8 mouse cellular contexts compared by ENCODE assay signal in the genomic region with DNA sequence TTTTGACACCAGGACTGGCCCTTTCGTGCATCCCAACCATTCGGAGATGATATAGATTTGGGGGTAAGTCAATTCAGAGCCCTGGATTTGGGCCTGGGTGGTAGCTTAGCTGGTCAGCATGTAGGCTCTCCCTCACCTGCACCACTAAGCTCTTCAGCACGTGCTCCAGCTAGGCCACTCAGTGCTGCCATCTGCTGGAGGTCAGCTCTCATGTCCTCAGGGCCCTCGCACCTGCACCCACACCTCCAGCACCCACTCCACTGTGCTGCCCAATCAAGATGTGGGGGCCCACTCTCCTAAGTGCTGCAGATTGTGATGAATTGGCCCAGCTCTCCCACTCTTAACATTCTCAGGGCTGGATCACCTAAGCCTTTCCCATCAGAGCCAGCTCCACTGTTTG. TPM values are rescaled to one million over a fixed set of nuclear protein-coding genes. Genes with fewer than 3 reads are reported as not detected.
DNase-seq lines count a peak whose midpoint lies in the region; ATAC-seq and TF ChIP-seq lines count a peak whose summit lies in the region.
"Had no signal": no experiment of that assay in that cellular context is flagged by ENCODE, and none has a peak within 500 bp of the region (broad histone marks: within the 10 kb centered on the region; RNA-seq: fewer than 3 reads in every experiment).

No protein-coding gene starts in this region.

- no peaks in the 10 kb centered on the region for H3K79me3 ChIP-seq in C2C12 (ENCODE audit: low read depth)

- intact Hi-C loops in gastrocnemius, postnatal 14 days (cut with DNase I; ENCODE audit: low total_unique reads), result no loop called here

- no peak overlapping the region for H3K4me3 ChIP-seq in C2C12 (ENCODE audit: insufficient read depth, poor library complexity, severe bottlenecking)
- H3K4me3 ChIP-seq in lung, embryonic 16.5 days (ENCODE audit: low read length), result no peak overlapping the region
- H3K4me3 ChIP-seq in small intestine, adult 2 months (ENCODE audit: low read depth, low read length), result no peak overlapping the region
- H3K4me3 ChIP-seq: heart, embryonic 13.5 days had no signal

- H3K27ac ChIP-seq in lung, embryonic 16.5 days (ENCODE audit: low read length), result no peak overlapping the region
- no peak overlapping the region for H3K27ac ChIP-seq in small intestine, adult 2 months (ENCODE audit: insufficient read depth, low read depth, low read length)
- H3K27ac ChIP-seq: heart, embryonic 13.5 days had no signal

- H3K4me1 ChIP-seq in lung, embryonic 16.5 days (replicated peaks; ENCODE audit: control insufficient read depth, insufficient read depth, low read length), result no peaks in the 10 kb centered on the region
- H3K4me1 ChIP-seq in small intestine, adult 2 months (ENCODE audit: control insufficient read depth, insufficient read depth, insufficient read length, low read length), result no peaks in the 10 kb centered on the region
- H3K4me1 ChIP-seq: heart, embryonic 13.5 days had no signal

- no peaks in the 10 kb centered on the region for H3K36me3 ChIP-seq in C2C12 (ENCODE audit: control insufficient read depth, insufficient read depth)
- no peaks in the 10 kb centered on the region for H3K36me3 ChIP-seq in lung, embryonic 16.5 days (ENCODE audit: control insufficient read depth, insufficient read depth, low read length)
- H3K36me3 ChIP-seq in small intestine, adult 2 months (ENCODE audit: control insufficient read depth, insufficient read depth, low read length), result no peaks in the 10 kb centered on the region
- H3K36me3 ChIP-seq: heart, embryonic 13.5 days had no signal

- no peaks in the 10 kb centered on the region for H3K79me2 ChIP-seq in C2C12 (ENCODE audit: control insufficient read depth, insufficient read depth)

- WGBS in lung, embryonic 16.5 days, result 62% methylated on average over 4 of the region's 4 CpGs
- WGBS in small intestine, adult 2 months, result 55% methylated on average over 4 of the region's 4 CpGs

- H3K9ac ChIP-seq in lung, embryonic 16.5 days (ENCODE audit: low read length), result no peak overlapping the region
- H3K9ac ChIP-seq: heart, embryonic 13.5 days had no signal

- no peak overlapping the region for H3ac ChIP-seq in C2C12 (ENCODE audit: control insufficient read depth, insufficient read length, low read depth)

- H3K4me2 ChIP-seq in lung, embryonic 16.5 days (ENCODE audit: low read depth, low read length), result no peak overlapping the region
- H3K4me2 ChIP-seq: heart, embryonic 13.5 days had no signal

- no peaks in the 10 kb centered on the region for H3K27me3 ChIP-seq in C2C12 (ENCODE audit: control insufficient read depth, insufficient read depth, insufficient read length)
- no peaks in the 10 kb centered on the region for H3K27me3 ChIP-seq in lung, embryonic 16.5 days (ENCODE audit: control insufficient read depth, insufficient read depth, low read depth, low read length)
- no peaks in the 10 kb centered on the region for H3K27me3 ChIP-seq in small intestine, adult 2 months (ENCODE audit: control insufficient read depth, insufficient read depth, low read length)
- H3K27me3 ChIP-seq: heart, embryonic 13.5 days had no signal

- no peaks in the 10 kb centered on the region for H3K9me3 ChIP-seq in lung, embryonic 16.5 days (ENCODE audit: control insufficient read depth, low read length)
- H3K9me3 ChIP-seq: heart, embryonic 13.5 days had no signal

- peak; percentile 47; the same call in 1 of the 2 replicates for ATAC-seq in lung, embryonic 16.5 days (ENCODE audit: low read depth)

- TF ChIP-seq POLR2A in small intestine, adult 2 months (IDR thresholded peaks at IDR 0.05; ENCODE audit: low read depth, low read length), result no peak

- DNase-seq in ES-CJ7 (ENCODE audit: low read depth, low spot score), result peak; percentile 70
- peak; percentile 66 to 70 for DNase-seq in cerebellum, adult 18-20 months
- DNase-seq in gastrocnemius, postnatal 14 days, result peak; percentile 18
- peak; percentile 19 to 57 for DNase-seq in kidney, adult 8-10 months

- TF ChIP-seq CTCF in C2C12 (IDR thresholded peaks at IDR 0.05; ENCODE audit: control insufficient read depth, insufficient read depth, insufficient read length), result peak; percentile 64
- TF ChIP-seq CTCF in small intestine, adult 2 months (IDR thresholded peaks at IDR 0.05; ENCODE audit: extremely low read depth, insufficient read length, insufficient replicate concordance, low read depth, low read length), result peak; percentile 86

TF ChIP-seq in C2C12, 6 proteins besides CTCF, POLR2A, EP300 and RAD21:
- TF ChIP-seq CEBPB (IDR thresholded peaks at IDR 0.05; ENCODE audit: low read depth), result no peak
- TF ChIP-seq USF1 (IDR thresholded peaks at IDR 0.05; ENCODE audit: low read depth), result peak; percentile 8
- no peak for TF ChIP-seq FOSL1 (IDR thresholded peaks at IDR 0.05; ENCODE audit: insufficient read depth, low read length, poor library complexity, severe bottlenecking)
TF ChIP-seq in C2C12: peak in this region for 1.

RNA-seq across cellular contexts. Expression of gene Pfkp, which starts 41.4 kb away (rescaled TPM):
- 38.7 TPM for polyA plus RNA-seq in C2C12 (2012; fragmentation: generic; extraction: Trizol)
- 1 to 10 TPM; 6.7 to 8.2 TPM for total RNA-seq in gastrocnemius, postnatal 14 days (2021)
- polyA plus RNA-seq in lung, embryonic 16.5 days (2015; fragmentation: Nextera tagmentation; extraction: Ambion mirVana), result 29.5 and 34.6 TPM in 2 replicates
- polyA plus RNA-seq in small intestine, adult 2 months (2012; rRNA removed), result 37.4 and 159 TPM in 2 replicates

Comparison
In these comparisons a context has a peak if more than half of its experiments do, and no peak if none do; other contexts are left out.
1. DNase-seq: peak in every context shown above with its lines; median percentile 70 in ES-CJ7; 68 in cerebellum, adult 18-20 months; 38 in kidney, adult 8-10 months; 18 in gastrocnemius, postnatal 14 days.